Mouse (Mus musculus) G1E-ER4 (cell line): ENCODE results near the gene Pvr. TPM values are rescaled to one million over a fixed set of nuclear protein-coding genes. Genes with fewer than 3 reads are reported as not detected.

ENCODE experiments used
- GATA1 ChIP-seq: IDR thresholded peaks from one replicate; pipeline ENCODE4 v1.8.0; 2012; ENCODE audit warnings: low read length, inconsistent platforms
- polyA plus RNA-seq: library from polyadenylated mRNA; stranded (reverse); fragments of >175 nt; gene quantifications from 2 replicates; pipeline ENCODE4 v1.2.3, GENCODE M21; 2012

Gene Pvr
- polyA plus RNA-seq, result not detected in 2 replicates

DNA sequence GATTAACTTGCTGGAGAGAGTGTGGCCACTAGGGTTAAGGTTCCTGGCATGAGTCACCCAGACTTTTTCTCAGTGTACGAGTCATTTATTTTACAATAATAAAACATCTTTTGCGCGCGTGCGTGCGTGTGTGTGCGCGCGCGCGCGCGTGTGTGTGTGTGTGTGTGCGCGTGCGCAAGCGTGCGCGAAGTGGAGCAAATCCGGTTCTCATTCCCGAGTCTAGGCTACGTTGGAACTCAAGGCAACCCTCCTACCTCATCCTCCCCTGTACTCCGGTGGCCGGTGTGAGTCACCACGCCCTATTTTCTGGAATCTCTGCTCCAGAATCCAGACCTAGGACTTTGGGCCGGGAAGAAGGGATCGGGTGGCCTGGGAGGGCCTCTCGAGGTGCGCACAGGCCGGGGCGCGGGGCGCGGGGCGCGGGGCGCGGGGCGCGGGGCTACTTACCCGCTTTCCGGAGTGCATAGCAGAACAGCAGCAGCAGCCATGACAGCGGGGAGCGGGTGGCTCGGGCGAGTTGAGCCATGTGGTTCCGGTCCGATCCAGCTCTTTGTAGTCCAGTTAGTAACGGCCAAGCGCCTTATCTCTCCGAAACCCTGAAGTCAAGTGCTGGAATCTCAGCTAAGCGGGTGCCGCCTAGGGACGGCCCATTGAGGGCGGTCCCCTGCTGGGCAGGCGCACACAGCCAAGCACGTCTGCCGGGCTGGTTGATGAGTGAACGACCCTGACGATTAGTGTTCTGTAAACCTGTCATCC lies at the start of gene Pvr:
TSS of gene Pvr (minus strand) at position 655 of the 756 bp plus-strand sequence.
- no peak for TF ChIP-seq GATA1

DNA sequence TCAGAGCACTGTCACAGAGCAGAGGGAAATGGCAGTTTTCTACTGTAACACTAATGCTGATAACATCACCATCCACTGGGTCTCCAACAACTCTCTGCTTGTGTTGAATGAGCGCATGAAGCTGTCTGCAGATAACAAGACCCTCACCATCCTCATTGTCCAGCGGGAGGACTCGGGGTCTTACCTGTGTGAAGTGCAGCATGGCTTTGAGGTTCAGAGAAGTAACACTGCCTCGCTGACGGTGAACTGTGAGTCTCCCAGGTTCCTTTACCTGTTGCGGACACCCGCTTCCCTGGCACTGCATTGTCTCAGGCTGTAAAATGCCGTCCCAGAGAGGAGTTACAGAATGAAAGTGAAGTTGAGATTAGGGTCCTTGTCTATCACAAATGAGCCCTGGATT lies 49.2 kb upstream of the Pvr start:
- no peak for TF ChIP-seq GATA1

DNA sequence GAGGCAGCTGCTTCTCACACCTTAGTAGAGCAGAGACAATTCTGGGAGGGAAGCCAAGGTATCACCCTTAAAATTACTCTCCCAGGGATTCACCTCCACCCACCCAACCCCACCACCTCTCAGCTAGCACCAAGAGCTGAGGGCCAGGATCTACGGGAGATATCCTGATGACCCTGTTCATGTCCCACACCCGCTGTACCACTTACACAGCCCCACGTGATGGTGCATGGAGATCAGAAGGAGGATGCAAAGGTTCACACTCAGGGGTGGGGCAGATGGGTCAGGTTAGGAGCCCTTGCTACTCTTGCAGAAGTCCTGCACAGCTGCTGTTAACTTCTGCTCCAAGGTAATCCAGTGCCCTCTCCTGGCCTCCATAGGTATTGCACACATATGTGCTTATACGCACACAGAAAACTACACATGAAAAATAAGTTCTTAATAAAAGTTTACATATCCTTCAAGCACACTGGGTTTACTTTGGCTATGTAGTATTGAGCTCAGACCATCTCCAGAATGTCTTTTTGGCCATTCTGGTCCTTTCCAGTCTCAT lies 48.7 kb upstream of the Pvr start:
- no peak for TF ChIP-seq GATA1

DNA sequence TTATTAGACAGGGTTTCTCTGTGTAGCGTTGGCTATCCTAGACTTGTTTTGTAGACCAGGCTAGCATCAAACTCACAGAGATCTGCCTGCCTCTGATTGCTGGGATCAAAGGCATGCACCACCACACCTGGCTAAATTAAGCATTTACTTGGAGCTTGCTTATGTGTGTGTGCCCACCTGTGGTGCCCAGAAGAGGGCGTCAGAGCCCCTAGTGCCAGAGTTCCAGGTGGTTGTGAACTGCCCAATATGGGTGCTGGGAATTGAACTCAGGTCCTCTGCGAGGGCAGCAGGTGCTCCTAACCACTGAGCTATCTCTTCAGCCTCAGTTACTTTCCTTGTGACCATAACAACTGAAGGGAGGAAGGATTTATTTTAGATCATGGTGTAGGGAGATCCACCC lies 48.1 kb upstream of the Pvr start:
- TF ChIP-seq GATA1, result no peak

DNA sequence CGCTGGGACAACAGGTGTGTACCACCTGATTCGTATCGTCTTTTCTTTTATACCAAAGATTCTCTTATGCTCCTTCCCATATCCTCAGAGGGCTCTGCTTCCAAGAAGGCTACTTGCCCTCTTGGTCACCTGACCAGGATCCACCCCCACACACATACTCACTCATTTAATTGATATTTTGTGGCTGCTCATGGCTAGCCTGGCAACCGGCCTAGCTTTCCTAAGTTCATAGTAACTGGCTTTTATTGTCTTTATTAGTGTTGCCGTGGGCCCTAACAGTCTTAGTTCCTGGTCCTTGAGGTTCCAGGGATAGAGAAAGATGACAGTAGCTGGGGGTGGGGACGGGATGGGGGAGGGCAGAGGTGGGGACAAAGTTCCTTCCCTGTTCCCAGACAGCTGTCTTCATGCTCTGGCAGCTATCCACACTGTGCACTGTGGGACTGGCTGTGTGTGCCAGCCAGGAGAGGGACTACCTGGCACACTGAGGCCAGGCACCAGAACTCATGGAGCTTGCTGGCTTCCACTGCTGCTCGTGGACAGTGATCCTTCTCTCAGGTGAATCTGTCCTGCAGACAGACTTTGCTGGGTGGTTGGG lies 44.1 kb upstream of the Pvr start, which contains the start of gene Ceacam20:
TSS of gene Ceacam20 (plus strand) at position 428 of the 595 bp plus-strand sequence.
- no peak for TF ChIP-seq GATA1

DNA sequence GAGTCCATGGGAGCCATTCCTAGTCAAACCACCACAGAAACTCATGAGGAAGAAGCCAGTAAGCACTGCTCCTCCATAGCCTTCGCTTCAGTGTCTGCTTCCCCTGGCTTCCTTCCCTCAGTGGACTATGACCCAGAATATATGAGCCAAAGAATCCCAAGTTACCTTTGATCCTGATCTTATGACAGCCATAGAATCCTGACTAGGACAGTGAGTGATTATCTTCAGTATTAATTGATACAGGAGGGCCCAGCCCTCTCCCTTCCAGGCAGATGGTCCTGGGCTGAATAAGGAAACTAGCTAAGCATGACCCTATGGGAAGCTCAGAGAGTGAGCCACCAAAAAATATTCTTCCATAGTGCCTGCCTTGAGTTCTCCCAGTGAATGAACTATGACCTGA lies 41.5 kb upstream of the Pvr start:
- no peak for TF ChIP-seq GATA1

DNA sequence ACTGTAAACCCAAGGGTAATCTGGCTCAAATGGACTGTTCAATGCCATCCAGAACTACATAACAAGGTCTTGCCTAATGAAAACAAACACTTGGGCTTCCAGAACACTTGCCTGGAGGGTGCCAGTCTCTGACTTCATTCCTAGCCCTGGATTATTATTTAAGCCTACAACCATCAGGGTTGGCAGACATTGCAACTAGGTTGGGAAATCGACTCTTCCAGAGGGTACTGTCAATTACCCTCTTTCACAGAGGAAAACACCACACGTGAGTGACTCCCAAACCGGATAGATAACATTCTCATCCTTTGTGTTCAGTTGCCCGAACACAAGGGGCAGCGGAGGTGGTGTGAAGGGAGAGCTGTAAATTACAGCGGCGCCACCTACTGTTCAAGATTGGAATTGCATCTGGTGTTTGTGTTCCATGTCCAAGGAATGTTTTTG lies 35.4 kb upstream of the Pvr start:
- no peak for TF ChIP-seq GATA1

DNA sequence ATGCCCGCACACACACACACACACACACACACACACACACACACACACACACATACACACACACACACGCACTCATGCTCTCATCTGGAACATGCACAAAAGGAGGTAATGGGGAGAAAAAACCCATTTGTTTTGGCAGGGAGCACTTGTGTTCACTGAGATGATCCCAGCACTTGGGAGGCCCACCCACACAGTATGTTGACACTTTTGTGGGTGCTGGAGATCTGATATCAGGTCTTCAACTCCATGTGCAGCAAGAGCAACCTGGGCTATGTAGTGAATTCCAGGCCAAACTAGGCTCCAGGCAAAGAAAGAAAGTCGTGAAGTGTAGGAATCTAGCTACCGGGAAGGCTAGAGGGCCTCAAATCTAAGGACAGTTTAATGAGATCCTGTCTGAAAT lies 34.9 kb upstream of the Pvr start:
- TF ChIP-seq GATA1, result no peak

DNA sequence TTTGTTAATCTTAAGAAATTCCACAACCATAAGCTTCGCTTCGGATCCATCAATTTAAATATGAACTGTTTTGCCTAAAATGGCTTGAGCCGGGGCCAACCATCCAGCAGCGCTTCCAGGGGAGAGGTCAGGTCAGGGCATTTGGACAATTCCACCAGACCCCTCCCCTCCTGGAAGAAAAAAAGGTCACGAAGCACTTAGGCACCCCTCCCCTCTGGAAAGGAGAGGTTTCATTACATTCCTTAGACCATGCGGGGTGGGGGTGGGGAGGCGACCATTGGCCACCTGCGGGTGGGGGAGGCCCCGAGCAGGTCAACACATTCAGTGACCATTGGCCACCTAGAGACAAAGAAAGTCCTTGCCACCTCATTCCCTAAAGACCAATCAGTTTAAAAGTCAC lies 32.1 kb upstream of the Pvr start:
- TF ChIP-seq GATA1, result no peak

DNA sequence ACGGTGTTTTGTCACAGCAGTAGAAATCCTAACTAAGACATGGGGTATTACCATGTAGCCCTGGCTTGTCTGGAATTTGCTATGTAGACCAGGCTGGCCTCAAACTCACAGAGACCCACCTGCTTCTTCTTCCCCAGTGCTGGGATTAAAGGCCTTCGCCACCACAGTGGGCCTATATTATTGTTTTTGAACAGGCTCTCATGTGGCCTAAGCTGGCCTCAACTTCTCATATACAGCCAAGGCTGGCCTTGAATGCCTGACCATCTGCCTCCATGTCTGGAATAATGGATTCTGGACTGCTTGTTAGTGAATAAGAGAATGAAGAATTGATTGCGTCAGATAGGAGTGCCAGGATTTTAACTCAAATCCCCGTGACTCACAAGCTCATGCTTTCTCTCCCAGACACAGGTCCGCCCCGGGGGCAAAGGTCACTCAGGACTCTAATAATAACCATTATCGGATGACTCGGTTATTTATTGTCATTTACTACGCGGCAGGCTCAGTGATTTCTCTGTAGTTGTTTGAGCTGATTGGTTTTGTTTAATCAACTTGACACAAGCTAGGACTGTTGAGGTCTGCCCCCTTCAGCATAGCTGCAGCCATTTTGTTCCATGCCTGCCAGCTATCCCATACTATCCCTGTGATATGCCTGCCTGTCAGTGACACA lies 31.5 kb upstream of the Pvr start:
- TF ChIP-seq GATA1, result no peak

DNA sequence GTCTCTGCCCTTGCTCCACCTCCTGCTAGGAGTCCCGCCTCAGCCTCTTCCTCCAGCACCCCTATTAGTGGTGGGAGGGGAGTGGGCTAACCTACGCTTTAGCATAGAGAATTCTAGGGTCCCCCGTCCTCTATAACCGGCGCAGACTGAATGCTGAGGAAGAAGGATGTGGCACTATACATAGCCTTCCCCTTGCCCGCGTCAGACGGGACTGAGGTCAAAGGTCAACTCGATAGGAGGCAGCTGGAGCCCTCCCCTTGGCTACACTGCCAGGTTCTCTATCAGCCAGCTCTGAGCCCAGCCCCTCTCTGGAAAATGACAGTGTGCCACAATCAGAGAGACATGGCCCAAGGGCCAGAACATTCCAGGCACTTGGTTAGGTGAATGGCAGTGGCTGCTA lies 29.6 kb upstream of the Pvr start, which contains the start of gene Igsf23:
TSS of gene Igsf23 (minus strand) at position 168 of the 400 bp plus-strand sequence.
- no peak for TF ChIP-seq GATA1

DNA sequence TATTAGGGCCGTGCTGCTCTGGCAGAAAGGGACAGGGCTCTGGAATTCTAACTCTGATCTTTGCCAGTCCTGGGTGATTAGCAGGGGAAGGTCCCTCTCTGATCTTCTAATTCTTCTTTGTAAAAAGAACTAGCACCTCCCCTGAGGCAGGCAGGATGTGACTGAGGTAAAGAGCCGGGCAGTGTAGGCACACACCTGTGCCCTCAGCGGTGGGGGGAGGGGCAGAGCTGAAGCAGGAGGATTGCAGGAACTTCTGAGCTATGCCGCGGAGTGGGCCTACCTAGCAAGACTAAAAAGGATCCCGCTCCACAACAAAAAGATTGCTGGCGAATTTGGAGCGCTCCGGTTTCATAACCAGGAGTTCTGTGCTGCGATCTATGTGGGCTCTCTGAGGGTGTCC lies 29.0 kb upstream of the Pvr start:
- TF ChIP-seq GATA1, result no peak

DNA sequence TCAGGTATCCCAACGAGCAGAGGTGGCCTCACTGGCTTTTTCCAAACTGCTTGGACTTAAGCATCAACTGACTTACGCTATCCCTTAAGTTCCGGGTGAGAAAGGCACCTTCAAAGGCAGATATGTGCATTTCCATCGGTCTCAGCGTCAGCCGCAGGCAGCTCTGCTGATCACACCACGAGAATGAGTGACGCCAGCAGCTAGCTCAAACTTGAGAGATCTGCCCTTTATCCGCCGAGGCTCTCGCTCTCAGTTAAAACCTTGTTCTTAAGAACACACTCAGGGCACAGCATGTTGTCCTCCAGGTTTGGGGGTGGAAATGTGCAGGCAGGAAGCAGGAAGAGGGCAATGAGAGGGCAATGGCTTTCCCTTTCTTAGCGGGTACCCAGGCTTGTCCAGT lies 28.0 kb upstream of the Pvr start:
- no peak for TF ChIP-seq GATA1

DNA sequence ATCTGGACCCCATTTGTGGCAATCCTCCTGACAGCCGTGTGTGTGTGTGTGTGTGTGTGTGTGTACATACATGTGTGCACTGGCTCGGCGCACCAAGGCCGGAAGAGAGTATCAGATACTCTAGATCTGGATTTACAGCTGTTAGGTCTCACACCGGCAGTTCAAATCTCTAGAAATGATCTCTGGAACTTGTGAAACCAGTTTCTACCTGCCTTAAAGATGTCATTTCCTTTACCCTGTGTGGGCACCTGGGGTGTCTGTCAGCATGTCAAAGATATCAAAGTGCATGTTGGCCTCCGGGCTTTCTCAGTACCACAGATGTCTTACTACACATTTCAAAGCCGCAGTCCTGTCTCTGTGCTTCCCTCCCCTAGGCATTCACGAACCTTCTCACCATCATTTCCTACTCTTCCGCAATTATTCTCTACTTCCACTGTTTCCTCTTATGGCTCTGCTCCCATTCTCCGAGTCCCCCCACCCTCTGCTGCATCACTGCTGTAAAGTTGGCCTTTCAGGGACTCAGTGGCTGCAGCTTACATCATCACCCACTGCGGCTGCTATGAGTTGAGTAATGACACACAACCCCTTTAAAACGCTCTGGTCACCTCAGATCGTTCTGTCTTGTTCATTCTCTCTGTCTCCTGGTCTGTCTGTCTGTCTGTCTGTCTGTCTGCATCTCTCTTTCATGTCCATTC lies 25.0 kb upstream of the Pvr start:
- no peak for TF ChIP-seq GATA1

DNA sequence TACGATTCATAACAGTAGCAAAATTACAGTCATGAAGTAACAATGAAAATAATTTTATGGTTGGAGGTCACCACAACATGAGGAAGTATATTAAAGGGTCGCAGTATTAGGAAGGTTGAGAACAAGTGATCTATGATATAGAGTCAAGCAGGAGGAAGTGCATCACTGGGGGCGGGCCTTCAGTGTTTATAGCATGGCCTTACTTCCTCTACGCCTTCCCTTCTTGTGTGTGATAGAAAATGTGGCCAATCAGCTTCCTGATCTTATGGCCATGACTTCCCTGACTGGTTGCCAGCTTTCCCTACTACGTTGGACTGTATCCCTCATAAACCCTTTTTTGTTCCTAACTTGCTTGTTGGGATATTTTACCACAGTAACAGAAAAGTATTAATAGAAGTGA lies 24.2 kb upstream of the Pvr start:
- TF ChIP-seq GATA1, result no peak

DNA sequence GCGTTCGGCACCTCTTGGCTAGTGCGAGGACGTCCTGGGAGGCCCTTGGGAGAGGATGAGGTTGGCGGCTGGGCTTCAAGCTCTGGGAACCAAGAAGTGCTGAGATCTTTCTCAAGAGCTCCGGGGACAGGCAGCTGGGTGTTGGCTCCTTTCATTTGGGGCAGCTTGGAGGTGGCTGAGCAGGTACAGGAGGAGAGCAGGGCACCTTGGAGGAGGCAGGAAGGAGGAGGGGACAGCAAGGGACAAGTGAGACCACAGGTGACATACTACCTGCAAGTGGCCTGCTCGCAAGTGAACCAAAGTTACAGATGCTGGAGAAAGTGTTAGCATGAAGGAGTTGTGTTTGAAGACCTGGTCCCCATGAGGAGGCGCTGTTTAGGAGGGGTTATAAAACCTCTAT lies 23.7 kb upstream of the Pvr start:
- no peak for TF ChIP-seq GATA1

DNA sequence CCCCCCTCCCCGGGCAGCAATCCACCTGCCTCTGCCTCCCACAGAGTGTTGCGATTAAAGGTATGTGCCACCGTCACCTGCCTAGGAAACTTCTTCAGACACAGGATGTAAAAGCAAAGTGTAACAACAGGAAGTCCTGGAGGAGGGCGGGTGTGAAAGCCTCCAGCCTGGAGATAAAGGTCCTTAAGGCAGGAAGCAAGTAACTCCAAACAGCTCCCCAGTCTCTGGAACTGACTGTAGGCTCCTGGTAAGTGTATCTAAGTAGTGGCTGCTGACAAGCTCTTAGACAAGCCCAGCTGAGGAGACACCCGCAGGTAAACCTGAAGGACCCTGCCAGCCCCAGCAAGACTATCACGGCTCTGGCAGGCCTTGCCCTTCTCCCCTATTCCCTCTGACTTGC lies 19.3 kb upstream of the Pvr start:
- no peak for TF ChIP-seq GATA1
